Mouse (Mus musculus) retina, embryonic 14.5 days (tissue): ENCODE measurements around the gene Lrig1.

Experiments
- DNase-seq: peaks from one replicate; pipeline ENCODE4 v3.0.0-alpha.2; 2015; ENCODE audit warnings: low spot score

Gene Lrig1

DNA sequence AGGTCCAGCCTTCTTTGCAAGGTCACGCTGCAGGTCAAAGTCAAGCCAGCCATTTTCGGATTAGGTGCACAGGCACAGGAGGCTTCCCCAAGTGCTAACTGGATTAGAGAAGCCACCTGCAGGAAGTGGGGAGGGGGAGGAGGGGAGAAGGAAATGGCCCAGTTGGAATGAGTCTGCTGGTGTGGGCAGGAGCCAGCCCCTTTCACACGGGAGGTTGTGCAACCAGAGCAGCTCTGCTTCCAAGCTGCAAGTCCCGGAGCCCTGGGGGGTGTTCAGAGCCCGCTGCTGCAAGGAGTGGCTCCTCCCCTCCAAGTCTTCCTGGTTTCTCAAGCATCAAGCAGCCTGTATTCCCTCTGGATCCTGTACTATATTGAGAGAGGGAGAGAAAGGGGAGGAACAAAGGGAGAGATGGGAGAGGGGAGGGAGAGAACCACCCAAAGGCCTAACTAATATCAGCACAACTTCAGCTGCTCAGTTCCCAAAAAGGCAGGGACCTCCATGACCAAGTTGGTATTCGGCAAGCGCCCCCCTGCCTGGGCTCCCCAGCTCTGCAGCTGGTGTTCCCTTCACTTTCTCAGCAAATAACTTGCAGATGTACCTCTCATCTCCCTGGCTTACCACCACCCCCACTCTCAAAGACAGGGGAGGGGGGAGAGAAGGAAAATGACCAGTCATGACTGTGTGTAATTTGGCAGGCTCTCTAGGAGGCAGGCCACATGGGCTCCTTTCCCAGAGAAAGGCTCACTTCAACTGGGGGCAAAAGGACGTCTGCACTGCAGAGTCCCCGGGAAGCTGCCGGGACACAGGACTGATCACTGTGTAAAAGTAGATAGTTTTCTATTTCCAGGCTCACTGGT is 52.2 kb downstream of the Lrig1 start:
- DNase-seq: no peak

DNA sequence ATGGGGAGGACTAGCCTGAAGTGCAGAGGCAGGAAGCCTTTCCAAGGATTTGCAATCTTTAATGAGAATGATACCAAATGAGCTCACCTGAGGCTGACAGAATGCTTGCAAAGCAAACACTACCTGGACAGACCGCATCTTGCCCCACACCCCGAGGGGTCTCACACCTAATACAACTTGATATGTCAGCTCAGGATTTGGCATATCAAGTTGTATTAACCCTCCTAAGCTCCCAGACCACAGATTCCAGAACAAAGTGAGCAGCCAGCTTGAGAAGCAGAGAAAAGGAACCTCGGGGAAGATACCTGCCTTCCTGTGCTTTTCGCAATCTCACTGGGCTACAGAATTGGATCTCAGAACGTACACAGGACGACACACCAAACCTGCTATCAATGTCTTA is 53.1 kb downstream of the Lrig1 start:
- DNase-seq: no peak

DNA sequence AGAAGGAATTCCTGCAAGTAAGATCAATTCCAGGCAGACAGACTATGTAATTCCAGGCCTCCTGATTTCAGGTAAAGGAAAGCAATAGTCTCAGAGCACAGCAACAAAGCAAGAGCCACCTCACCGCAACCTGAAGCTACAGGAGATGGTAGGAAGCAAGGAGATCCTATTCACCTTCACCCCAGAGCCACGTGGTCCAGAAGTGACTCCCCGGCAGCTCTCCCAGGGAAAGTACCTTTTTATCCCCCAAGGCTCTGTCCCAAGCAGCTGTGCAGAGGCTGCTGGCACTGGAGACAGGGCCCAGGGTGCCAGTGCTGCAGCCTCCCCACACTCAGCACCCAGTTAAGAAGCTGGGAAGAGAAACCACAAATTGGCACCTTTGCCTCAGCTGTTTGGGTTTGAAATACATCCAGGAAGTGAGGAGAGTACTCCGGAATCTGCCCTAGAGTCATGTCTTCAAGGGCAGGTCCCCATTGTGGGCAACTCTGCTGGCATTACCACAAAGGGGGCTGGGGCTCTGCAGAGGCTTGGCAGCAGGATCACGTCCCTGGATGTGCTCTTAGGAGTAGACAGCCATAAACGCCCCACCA is 53.6 kb downstream of the Lrig1 start:
- DNase-seq: no peak

DNA sequence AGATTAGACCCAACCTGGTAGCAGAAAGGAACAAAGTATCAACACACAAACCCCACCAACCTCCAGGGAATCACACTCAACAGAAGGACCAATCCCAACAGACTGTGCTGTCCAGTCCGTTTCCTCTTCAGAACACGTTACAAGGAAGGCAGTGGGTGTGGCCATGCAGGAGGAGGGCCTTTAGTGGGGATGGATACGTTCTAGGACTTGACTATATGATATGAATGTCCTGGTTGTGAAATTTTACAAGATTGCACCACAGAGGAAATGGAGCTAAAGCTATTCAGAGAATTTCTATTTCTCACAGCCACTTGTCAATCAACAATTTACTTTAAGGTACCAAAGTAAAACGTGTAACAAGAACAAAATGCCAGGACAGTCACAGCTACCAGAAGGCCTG is 54.2 kb downstream of the Lrig1 start:
- DNase-seq: no peak

DNA sequence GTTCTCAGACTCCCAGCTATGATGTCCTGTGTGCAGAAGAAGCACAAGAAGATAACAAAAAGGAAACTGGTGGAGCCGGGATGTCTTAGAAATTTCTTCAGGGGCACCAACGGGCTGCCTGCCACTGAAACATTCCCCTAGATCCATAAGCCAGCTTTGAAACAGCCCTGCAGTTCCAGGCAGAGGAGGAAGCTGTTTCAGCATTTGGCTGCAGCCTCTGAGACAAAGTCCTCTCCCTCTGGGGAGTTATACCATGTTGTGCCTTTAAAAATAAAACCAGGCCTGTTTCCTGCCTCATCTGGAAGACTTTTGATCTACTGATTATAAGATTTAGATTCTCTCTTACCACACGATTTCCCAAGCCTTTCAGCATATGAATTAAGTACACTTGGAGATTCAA is 55.3 kb downstream of the Lrig1 start:
- DNase-seq: no peak

DNA sequence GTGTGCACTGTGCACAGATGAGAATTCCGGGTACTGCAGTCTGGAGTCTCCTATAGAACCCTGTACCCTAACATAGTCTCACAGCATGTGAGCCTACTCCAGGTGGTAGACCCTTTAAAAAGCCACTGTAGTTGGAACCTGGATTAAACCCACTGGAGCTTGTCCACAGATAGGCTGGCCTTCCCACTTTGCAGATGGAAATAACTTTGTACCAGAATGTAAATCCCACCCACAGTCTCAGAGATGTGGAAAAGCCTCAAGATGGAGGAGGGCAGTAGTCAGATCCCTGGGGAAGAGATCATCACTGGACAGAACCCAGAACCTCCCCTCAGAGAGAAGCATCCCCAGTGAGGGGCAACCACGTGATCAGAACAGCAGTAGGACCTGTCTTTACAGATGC is 56.0 kb downstream of the Lrig1 start:
- no peak for DNase-seq

DNA sequence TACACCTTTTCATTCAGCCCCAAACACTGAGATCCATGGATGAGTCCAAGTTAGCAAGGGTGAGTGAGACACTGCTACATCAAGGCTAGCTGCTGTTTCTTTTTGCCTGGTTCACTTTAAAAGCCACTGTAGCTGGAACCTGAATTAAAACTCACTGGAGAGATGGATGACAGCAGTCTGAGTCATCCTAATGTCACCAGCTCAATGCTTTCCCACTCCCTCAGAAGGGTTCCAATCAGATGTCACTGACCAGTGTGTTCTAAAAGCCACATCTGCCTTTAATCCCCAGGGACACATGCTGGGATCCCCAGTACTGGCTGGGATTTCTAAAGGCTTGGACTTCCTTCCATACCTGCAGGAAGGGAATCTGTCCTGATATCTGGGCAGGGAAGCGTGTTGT is 57.9 kb downstream of the Lrig1 start:
- DNase-seq: no peak

DNA sequence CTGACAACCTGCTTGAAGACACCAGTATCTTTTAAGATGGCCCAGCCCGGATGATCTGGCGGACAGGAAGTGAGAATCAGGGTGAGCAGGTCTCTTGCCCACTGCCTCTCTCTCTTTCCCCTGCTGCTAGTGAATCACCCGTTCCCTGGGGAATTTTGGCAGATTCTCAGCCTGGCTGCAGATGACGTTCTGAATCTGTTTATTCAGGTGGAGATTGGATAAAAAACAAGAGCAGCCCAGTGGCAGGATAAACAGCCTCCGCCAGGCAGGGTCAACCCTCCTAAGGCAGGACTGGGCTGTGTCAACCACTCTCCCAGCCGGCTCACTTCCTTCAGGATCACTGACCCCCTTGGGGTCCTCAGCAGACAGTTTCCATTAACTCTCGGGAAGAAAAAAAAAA is 59.7 kb downstream of the Lrig1 start:
- peak; percentile 51 for DNase-seq

DNA sequence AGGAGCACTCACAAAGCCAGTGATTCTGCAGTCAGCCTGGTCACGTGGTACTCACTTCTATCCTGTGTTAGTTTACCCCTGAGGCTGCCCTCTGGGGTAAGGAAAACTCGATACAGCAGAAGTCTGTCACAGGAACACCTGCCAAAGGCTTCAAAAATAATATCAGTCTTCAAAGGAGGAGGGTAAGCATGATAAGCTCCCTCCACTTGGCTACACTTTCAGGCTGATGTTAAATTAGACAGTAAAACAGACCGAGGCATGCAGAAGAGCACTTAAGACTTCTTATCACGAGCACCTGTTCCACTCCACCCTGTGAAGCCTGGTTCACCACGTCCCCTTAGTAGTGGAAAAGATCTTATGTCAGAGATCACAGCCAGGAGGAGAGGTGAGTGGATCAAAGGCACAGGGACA is 62.9 kb downstream of the Lrig1 start:
- no peak for DNase-seq

DNA sequence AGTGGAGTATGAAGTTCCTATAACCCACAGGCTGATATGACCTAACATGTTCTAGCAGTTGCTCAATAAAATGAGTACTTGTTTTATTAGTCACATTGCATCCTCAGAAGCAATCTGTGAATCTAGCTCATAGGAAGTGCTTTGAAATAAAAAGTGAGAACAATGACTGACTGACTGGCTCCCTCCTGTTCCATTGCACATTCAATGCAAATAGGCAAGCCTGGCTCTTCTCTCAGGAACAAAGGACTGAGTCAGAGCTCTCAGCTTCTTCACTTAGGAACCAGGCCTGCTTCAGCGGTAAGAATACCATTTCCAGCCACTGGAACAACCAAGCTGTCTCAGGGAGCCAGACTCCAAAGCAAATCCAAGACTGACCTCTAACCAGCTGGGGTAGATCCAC is 64.6 kb downstream of the Lrig1 start:
- no peak for DNase-seq

DNA sequence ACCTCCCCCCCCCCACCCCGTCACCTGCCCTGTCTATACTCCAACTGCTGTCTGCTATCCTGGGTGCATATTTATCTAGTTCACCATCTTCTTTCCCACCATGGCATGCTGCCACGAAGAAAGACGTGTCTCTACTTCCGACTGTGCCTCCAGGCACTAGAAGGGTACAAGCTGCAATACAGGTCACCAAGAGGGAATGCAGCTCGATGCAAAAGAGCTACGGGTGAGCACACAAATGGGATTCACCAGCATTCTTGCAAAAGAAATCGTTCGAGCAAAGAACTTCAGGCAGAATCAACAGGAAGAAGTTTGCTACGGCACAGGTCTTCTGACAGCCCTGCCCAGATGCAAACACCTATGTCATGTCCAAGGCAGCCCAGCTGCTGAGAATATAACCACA is 65.2 kb downstream of the Lrig1 start:
- no peak for DNase-seq

DNA sequence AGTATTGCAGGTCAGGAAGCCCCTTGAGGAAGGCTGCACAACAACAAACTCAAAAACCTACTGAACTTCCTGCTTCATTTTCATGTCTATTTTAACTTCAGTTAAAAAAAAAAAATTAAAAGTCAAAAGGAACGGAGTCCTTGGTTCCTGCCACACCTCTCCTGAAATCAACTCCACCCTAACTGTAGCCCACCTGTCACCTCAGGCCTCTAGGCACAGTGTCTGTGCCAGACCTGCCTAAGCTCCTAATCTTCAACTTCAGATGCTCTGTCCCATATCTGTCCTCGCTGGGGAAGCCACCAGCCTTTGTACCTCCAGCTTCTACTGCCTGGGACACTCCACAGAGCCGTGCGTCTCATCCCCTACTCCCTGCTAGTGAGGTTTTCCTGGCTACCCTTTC is 65.7 kb downstream of the Lrig1 start:
- DNase-seq: no peak

DNA sequence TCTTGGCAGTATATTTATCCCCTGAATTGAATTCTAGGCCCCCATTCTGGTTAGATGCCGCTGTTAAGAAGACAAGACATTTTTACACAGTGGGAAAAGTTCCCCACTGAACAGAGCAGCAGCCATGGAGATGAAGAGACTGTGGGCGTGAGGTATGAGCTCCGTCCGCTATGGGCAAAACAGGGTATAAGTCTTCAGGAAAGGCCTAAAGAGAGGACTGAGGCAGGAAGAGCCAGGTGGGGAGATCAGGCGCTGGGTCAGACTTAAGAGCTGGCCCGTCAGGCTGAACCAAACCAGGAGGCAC is 68.2 kb downstream of the Lrig1 start:
- no peak for DNase-seq

DNA sequence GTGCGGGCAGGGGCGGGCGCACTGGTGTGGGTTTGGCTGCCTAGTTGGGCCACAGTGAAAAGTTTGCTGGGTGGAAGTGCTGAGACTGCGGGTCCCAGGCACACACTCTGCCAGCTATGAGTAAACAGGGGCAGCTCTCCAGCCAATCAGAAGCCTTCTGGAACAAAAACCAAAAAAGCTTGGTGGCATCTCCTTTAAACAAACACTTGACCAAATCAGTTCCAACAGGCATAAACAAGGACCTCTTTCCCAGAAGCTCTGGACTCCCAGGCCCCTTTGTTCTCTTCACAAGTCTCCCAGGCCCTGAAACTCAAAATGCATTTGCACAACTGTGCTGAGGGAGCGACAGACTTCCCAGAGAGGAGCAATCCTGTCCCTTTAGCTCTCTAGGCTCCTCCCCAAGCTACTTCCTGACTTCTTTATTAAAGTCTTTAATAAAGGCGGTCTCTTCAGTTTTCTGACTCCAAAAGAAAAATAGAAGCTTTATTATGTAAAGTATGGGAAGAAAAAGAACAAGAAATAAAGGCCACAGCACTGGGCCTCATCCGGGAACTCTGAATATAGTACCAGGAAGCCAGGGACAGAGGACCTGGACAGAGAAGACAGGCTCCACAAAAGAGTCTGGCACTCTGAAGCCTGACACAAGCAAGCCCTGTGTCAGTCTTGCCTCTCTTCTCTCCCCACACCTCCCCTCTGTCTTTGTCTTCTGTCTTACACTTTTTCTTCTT is 68.7 kb downstream of the Lrig1 start:
- no peak for DNase-seq

DNA sequence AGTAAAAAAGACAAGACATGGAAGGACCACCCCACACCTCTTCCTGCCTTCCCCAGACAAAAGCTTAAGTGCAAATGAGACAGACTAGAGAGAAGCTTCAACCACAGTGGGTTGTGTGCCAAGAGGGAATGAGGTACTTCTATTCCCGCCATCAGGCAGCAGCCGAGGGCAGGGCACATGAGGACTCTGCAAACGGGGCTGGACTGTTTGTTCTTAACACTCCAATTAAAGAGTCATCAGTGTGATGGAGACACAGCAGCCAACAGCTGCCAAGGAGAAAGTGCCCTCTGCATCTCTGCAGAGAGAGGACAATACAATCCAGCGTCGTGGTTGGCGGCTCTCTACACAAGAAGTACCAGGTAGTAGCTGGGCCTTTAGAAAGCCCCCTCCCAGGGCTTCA is 71.2 kb downstream of the Lrig1 start:
- DNase-seq: no peak

DNA sequence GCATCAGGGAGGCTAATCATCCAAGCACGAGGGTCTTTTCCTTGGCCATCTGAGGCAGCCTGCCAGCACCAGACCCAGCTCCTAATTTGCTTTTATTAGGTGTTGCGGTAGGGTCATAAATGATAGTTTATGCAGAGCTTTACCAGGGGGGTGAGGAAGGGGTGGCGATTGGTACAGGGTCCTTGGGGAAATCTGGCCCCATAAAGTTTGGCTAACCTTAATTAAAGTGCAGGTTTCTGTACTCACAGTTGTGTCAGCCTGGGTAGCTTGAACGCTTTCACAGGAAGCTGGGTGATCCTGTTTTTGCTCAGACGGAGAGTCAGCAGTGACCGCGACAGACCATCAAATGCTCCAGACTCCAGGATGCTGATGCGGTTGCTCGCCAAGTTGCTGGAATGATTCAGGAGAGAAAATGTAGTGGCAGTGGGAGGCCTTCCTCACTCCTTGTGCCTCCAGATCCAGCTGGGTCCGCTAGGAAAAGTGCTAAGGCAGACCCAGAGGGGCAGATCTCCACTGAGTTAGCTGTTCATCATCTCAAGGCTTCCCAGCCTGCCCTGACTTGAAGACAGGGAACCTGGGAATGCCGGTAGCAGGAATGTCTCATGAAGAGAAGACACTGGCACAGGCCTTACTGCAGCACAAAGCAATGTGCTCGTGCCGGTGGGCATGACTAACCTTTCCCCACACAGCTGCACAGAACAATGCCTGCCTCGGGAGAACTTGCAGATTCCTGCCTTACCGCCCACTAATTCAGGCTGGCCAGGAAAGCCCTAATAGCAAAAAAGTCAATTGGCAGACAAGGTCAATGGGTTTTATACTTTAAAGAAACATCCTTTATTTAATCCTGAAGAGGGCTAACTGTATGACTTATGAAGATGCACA is 72.0 kb downstream of the Lrig1 start:
- no peak for DNase-seq

DNA sequence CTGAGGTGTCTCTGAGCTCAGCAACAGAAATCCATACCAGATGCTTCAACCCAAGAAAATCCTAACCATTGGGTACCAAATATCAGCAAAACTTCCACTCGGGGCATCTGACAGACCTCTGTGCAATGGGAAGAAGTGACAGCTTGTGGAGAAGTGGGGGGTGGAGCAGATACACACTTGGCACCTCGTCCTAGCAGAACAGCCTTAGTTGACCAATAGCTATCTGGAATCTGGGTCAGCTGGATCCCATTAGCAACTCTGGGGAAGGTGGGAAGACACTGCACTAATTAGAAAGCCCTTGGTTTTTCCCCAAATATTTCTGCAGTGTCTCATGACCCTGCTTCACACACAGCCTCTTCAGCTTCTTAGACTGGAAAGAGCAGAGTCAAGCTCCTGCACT is 73.2 kb downstream of the Lrig1 start:
- no peak for DNase-seq

DNA sequence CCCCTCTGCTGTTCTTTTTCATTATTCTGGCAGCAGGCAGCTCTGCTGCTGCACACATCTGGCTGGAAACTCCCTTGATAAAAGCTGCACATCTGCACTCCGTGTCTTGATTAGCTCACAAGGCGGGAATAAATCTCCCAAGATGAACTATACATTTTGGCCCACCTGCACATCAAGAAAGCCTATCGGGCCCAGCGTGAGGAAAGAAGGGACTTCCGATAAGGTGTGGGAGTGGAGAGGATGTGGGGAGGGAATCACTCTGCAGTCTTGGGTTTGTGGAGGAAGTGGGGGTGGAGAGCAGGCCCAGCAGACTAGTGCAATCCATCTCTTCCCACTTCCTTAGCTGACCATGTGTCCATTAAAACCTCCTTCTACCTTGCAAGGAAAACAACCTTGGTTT is 74.1 kb downstream of the Lrig1 start:
- DNase-seq: no peak

DNA sequence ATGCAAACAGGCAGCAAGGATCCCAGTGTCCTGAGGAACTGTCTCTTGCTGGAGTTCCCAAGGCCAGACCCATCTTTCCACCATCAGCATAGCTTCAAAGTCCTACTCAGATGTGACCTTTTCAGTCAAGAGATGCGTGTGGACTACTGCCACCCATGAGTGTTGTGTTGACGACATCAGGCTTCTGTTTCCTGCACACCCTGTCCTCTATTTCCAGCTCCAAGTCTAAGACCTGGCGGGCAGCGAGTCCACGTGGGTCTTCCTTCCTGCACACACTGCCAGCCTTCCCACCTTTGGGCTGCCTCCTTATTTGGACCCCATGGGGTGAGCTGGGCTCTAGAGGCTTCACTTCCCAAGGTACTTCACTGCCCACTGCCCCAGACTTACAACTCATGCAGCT is 75.4 kb downstream of the Lrig1 start:
- no peak for DNase-seq

DNA sequence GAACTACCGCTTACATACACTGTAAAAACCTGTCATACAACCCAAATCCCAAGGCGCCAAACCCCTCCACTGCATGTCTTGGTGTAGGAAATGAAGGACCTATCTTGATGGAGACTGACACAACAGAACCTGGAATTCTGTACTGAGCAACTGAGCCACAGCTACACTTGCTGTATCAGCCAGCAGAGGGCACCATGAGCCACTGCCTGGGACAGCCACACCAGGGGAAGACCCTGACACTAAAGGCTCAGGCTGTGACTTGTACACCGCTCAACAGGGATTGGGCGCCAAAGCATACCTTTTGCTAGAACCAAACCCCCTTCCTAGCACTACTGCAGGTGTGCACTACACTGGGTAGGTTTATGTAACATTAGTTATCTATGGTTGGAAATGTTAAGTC is 77.0 kb downstream of the Lrig1 start:
- peak; percentile 80 for DNase-seq

DNA sequence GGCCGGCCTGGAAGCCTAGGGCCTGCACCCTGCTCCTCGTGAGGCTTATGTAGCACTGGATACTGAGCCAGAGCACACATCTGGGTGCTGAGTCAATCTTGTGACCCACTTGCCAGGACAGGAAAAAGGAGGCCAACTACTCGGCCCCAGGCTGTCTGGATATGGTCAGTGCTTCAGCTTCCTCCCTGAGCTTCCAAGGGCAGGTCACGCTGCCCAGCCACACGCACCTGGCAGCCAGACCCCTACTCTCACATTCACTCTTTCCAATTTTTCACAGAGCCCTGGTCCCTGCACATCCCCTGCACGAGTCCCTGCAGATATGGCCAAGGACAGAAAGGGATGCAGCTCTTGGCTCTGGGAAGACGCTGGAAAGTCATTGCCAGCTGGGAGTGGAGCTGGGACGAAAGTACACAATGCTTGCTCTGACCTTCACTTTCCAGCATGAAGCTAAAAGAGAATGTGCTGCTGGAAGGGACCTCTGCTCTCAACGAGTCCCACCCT is 79.1 kb downstream of the Lrig1 start:
- no peak for DNase-seq

DNA sequence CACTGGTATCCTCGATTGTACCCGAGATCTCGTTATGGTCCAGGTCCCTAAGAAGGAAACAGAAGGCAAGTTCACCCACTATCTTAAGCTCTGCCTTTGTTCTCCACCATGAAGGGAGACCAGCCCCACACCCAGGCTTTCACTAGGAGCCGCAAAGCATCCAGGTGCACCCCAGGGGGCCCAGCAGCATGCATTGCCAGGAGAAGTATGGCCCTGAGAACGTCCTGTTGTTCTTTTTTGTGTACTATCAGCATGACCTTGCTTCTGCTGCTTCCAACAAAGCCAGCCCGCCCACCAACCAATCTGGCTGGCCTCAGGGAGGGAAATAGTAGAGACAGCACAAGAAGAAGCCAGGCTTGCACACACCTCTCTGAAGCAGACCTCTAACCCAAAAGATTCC is 79.7 kb downstream of the Lrig1 start:
- DNase-seq: no peak
